Mouse (Mus musculus): ENCODE measurements at regions not wholly inside any gene's neighbourhood (a gene's known extent, or its start where the extent isn't known, plus 50 kb on each side); places are given as distances from the start of the nearest gene placed in this dataset.

DNA sequence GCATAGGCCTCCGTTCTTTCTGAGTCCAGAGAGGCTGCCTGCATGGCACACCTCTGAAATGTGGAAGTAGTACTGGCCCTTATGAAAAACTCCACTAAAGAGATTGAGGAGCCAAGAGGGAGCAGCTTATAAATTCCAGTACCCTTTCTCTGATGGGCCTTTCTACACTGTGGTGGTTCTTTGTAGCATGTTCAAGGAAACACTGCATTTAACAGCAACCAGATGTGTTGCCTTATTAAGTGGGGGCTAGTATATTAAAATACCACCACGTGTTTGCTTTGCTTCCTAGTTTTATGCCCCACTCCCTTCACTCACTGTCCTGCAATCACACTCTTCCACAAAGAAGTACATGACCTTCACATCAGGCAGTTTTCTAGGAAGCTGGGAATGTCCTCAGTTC, 704.1 kb downstream of the Dhx35 start:
- Histone ChIP-seq H3K4me3 (ENCODE audit: insufficient read depth, poor library complexity, severe bottlenecking) (no peak overlapping the region), H3K79me2 (ENCODE audit: control insufficient read depth, insufficient read depth) (no peaks in the 10 kb centered on the region), H3K27me3 (ENCODE audit: control insufficient read depth, insufficient read depth, insufficient read length) (no peaks in the 10 kb centered on the region), H3ac (ENCODE audit: control insufficient read depth, insufficient read length, low read depth) (no peak overlapping the region), H3K36me3 (ENCODE audit: control insufficient read depth, insufficient read depth) (no peaks in the 10 kb centered on the region), H3K79me3 (ENCODE audit: low read depth) (no peaks in the 10 kb centered on the region)
- TF ChIP-seq MYOG (IDR thresholded peaks at IDR 0.05; ENCODE audit: control insufficient read depth, extremely low read depth, insufficient read length) (no peak), MYOD1 (IDR thresholded peaks at IDR 0.05; ENCODE audit: control insufficient read depth, insufficient read length, low read depth) (no peak), USF1 (IDR thresholded peaks at IDR 0.05; ENCODE audit: low read depth) (no peak), CTCF (IDR thresholded peaks at IDR 0.05; ENCODE audit: control insufficient read depth, insufficient read depth, insufficient read length) (no peak), FOSL1 (IDR thresholded peaks at IDR 0.05; ENCODE audit: insufficient read depth, low read length, poor library complexity, severe bottlenecking) (no peak), CEBPB (IDR thresholded peaks at IDR 0.05; ENCODE audit: low read depth) (no peak), MAX (IDR thresholded peaks at IDR 0.05) (no peak)

DNA sequence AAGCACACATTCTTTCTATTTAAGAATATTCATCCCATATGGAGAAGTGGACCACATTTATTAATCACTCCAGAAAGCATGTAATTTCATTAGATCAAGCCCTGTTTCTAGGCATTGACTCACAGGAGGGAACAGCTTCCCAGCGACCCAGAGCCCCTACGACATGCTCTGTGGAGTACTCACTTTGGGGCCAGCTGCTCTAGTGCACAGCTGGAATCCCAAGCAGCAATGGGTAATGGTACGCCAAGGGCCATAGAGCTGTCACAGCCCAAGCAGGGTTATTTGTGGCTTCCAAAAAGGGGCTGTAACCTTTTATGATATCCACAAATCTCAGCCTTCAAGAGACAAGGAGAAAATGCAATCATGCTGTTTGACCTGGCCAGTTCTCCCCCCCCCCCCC, 706.4 kb downstream of the Dhx35 start:
- Histone ChIP-seq H3K27me3 (ENCODE audit: control insufficient read depth, insufficient read depth, insufficient read length) (no peaks in the 10 kb centered on the region), H3K36me3 (ENCODE audit: control insufficient read depth, insufficient read depth) (no peaks in the 10 kb centered on the region), H3K4me3 (ENCODE audit: insufficient read depth, poor library complexity, severe bottlenecking) (no peak overlapping the region), H3K79me2 (ENCODE audit: control insufficient read depth, insufficient read depth) (no peaks in the 10 kb centered on the region), H3ac (ENCODE audit: control insufficient read depth, insufficient read length, low read depth) (no peak overlapping the region), H3K79me3 (ENCODE audit: low read depth) (no peaks in the 10 kb centered on the region)
- TF ChIP-seq CTCF (IDR thresholded peaks at IDR 0.05; ENCODE audit: control insufficient read depth, insufficient read depth, insufficient read length): no peak
- no peak for TF ChIP-seq MYOG (IDR thresholded peaks at IDR 0.05; ENCODE audit: control insufficient read depth, extremely low read depth, insufficient read length)
- TF ChIP-seq MAX (IDR thresholded peaks at IDR 0.05): no peak
- TF ChIP-seq MYOD1 (IDR thresholded peaks at IDR 0.05; ENCODE audit: control insufficient read depth, insufficient read length, low read depth): no peak

DNA sequence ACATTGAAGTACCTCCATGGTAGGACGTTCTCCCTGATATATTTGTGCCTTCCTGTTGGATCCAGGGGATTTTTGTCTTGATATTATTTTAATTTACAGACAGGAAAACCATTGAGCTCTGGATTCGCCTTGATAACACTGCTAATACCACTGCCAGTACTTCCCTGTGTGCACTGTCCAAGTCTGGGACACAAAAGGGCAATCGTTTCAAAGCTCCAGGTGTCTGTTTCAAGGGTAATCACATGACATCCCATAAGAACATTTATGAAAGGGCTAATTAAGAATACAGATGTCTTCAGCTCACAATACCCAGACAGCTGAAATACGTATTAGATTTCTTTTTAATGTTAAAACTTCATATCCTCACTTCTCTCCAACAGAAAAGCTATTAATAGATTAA, 724.5 kb downstream of the Dhx35 start:
- Histone ChIP-seq H3K79me2 (ENCODE audit: control insufficient read depth, insufficient read depth) (no peaks in the 10 kb centered on the region), H3K27me3 (ENCODE audit: control insufficient read depth, insufficient read depth, insufficient read length) (no peaks in the 10 kb centered on the region), H3K79me3 (ENCODE audit: low read depth) (no peaks in the 10 kb centered on the region), H3K4me3 (ENCODE audit: insufficient read depth, poor library complexity, severe bottlenecking) (no peak overlapping the region), H3ac (ENCODE audit: control insufficient read depth, insufficient read length, low read depth) (no peak overlapping the region), H3K36me3 (ENCODE audit: control insufficient read depth, insufficient read depth) (no peaks in the 10 kb centered on the region)
- no peak for TF ChIP-seq MYOG (IDR thresholded peaks at IDR 0.05; ENCODE audit: control insufficient read depth, extremely low read depth, insufficient read length)
- no peak for TF ChIP-seq CEBPB (IDR thresholded peaks at IDR 0.05; ENCODE audit: low read depth)

DNA sequence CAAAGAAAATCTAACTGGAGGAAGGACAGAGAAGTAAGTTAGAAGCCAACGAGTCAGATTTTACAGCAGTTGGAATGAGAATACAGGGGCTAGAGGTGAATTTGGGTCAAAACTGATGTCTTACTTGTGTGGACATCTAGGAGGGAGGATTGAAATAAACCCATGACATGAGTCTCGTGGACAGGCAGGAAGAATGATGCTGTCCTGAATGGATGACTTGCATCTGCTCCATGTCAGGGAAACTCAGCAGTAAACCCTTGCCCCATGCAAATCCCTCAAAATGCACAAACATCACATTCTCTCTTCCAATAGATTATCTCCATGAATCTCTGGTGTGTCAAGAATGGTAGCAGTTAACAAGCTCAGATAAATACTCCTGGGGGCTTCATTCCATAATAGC, 729.1 kb downstream of the Dhx35 start:
- Histone ChIP-seq H3K79me2 (ENCODE audit: control insufficient read depth, insufficient read depth) (no peaks in the 10 kb centered on the region), H3K27me3 (ENCODE audit: control insufficient read depth, insufficient read depth, insufficient read length) (no peaks in the 10 kb centered on the region), H3K36me3 (ENCODE audit: control insufficient read depth, insufficient read depth) (no peaks in the 10 kb centered on the region), H3K79me3 (ENCODE audit: low read depth) (no peaks in the 10 kb centered on the region), H3ac (ENCODE audit: control insufficient read depth, insufficient read length, low read depth) (no peak overlapping the region), H3K4me3 (ENCODE audit: insufficient read depth, poor library complexity, severe bottlenecking) (no peak overlapping the region)
- TF ChIP-seq MYOD1 (IDR thresholded peaks at IDR 0.05; ENCODE audit: control insufficient read depth, insufficient read length, low read depth) (no peak), CTCF (IDR thresholded peaks at IDR 0.05; ENCODE audit: control insufficient read depth, insufficient read depth, insufficient read length) (no peak), CEBPB (IDR thresholded peaks at IDR 0.05; ENCODE audit: low read depth) (no peak), FOSL1 (IDR thresholded peaks at IDR 0.05; ENCODE audit: insufficient read depth, low read length, poor library complexity, severe bottlenecking) (no peak), MYOG (IDR thresholded peaks at IDR 0.05; ENCODE audit: control insufficient read depth, extremely low read depth, insufficient read length) (no peak), USF1 (IDR thresholded peaks at IDR 0.05; ENCODE audit: low read depth) (no peak), MAX (IDR thresholded peaks at IDR 0.05) (no peak)

DNA sequence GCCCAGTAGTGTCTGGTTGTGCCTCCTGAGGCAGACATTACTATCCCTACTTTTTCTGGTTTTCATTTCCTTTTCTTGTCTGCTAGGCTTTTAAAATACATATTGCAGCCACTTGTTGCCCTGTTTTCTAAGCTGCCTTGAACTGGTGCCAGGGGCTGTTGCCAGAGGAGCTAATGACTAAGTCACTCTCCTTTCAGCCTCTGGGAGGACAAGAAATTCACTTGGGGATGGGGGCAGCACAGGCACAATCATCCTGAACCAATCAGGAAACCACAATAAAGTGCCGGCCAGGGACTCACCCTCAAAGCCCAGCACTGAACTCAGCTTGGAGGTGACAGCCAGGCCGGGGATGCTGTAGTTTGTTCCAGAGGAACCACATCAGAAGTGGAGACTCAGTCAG, 740.3 kb downstream of the Dhx35 start:
- TF ChIP-seq CEBPB (IDR thresholded peaks at IDR 0.05; ENCODE audit: low read depth) (no peak), MYOD1 (IDR thresholded peaks at IDR 0.05; ENCODE audit: control insufficient read depth, insufficient read length, low read depth) (no peak), USF1 (IDR thresholded peaks at IDR 0.05; ENCODE audit: low read depth) (no peak), MAX (IDR thresholded peaks at IDR 0.05) (no peak), CTCF (IDR thresholded peaks at IDR 0.05; ENCODE audit: control insufficient read depth, insufficient read depth, insufficient read length) (no peak), FOSL1 (IDR thresholded peaks at IDR 0.05; ENCODE audit: insufficient read depth, low read length, poor library complexity, severe bottlenecking) (no peak), MYOG (IDR thresholded peaks at IDR 0.05; ENCODE audit: control insufficient read depth, extremely low read depth, insufficient read length) (no peak)
- no peak overlapping the region for H3K4me3 ChIP-seq (ENCODE audit: insufficient read depth, poor library complexity, severe bottlenecking)
- H3ac ChIP-seq (ENCODE audit: control insufficient read depth, insufficient read length, low read depth): no peak overlapping the region
- H3K27me3 ChIP-seq (ENCODE audit: control insufficient read depth, insufficient read depth, insufficient read length): no peaks in the 10 kb centered on the region
- H3K79me3 ChIP-seq (ENCODE audit: low read depth): no peaks in the 10 kb centered on the region
- H3K79me2 ChIP-seq (ENCODE audit: control insufficient read depth, insufficient read depth): no peaks in the 10 kb centered on the region
- no peaks in the 10 kb centered on the region for H3K36me3 ChIP-seq (ENCODE audit: control insufficient read depth, insufficient read depth)

DNA sequence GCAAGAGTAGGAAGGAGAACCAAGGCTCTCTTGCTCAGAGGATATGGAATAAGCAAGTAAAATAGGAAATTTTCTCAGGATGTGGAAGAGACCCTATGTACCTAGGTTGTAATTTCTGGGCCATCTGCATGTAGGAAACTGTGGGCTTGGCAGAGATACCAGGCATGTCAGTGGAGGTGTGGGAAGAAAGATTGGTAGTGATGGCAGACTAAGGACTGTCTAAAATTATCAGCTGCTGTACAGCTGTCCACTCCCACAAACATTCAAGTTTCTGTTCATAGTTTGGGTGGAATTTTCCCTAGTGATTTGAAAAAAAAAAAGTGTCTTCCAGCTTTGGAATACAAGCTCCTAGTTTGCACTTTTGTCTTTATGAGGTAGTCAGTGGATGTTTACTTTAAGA, 744.7 kb downstream of the Dhx35 start:
- Histone ChIP-seq H3K27me3 (ENCODE audit: control insufficient read depth, insufficient read depth, insufficient read length) (no peaks in the 10 kb centered on the region), H3K36me3 (ENCODE audit: control insufficient read depth, insufficient read depth) (no peaks in the 10 kb centered on the region), H3ac (ENCODE audit: control insufficient read depth, insufficient read length, low read depth) (no peak overlapping the region), H3K79me2 (ENCODE audit: control insufficient read depth, insufficient read depth) (no peaks in the 10 kb centered on the region), H3K79me3 (ENCODE audit: low read depth) (no peaks in the 10 kb centered on the region), H3K4me3 (ENCODE audit: insufficient read depth, poor library complexity, severe bottlenecking) (no peak overlapping the region)
- no peak for TF ChIP-seq MYOG (IDR thresholded peaks at IDR 0.05; ENCODE audit: control insufficient read depth, extremely low read depth, insufficient read length)
- TF ChIP-seq MAX (IDR thresholded peaks at IDR 0.05): no peak
- no peak for TF ChIP-seq CTCF (IDR thresholded peaks at IDR 0.05; ENCODE audit: control insufficient read depth, insufficient read depth, insufficient read length)
- no peak for TF ChIP-seq FOSL1 (IDR thresholded peaks at IDR 0.05; ENCODE audit: insufficient read depth, low read length, poor library complexity, severe bottlenecking)
- TF ChIP-seq MYOD1 (IDR thresholded peaks at IDR 0.05; ENCODE audit: control insufficient read depth, insufficient read length, low read depth): no peak
- TF ChIP-seq CEBPB (IDR thresholded peaks at IDR 0.05; ENCODE audit: low read depth): no peak
- no peak for TF ChIP-seq USF1 (IDR thresholded peaks at IDR 0.05; ENCODE audit: low read depth)
